Mouse (Mus musculus): Measurements from ENCODE around the gene Rps6kb1.

GRCm38 (mm10) chr11:86585598-86585984 lies 41.0 kb upstream of the Rps6kb1 start:
- no peak for TF ChIP-seq CTCF (IDR thresholded peaks at IDR 0.05; ENCODE audit: low read depth)
- no peak for TF ChIP-seq EP300 (optimal IDR thresholded peaks at IDR 0.05)
